Comparison of ENCODE assay signal across 9 mouse cellular contexts in genomic region chr2:174294457-174294856, GRCm38 (mm10). TPM values are rescaled to one million over a fixed set of nuclear protein-coding genes. Genes with fewer than 3 reads are reported as not detected.
DNase-seq lines count a peak whose midpoint lies in the region; ATAC-seq and TF ChIP-seq lines count a peak whose summit lies in the region.
"Had no signal": no experiment of that assay in that cellular context is flagged by ENCODE, and none has a peak within 500 bp of the region (broad histone marks: within the 10 kb centered on the region; RNA-seq: fewer than 3 reads in every experiment).

No protein-coding gene starts in this region.

- DNase-seq in CD4-positive, CD25-positive, alpha-beta regulatory T cell, adult 2 months (ENCODE audit: low read depth, low spot score), result peak; percentile 28
- DNase-seq in mesoderm, embryonic 11.5 days (ENCODE audit: low read depth, low spot score), result peak; percentile 49
- DNase-seq in right cerebral cortex, adult 18-20 months, result no peak
- DNase-seq in lung, postnatal 36 days, result no peak
- DNase-seq: gastrocnemius, postnatal 25 days had no signal

- H3K36me3 ChIP-seq in E14TG2a.4 (ENCODE audit: insufficient read depth, low read length), result peaks cover 49% of the 10 kb centered on the region
- H3K36me3 ChIP-seq in forebrain, embryonic 16.5 days (ENCODE audit: control insufficient read depth, insufficient read depth), result no peaks in the 10 kb centered on the region

- H3K27ac ChIP-seq in forebrain, embryonic 16.5 days (ENCODE audit: low read length), result peak overlapping the region; percentile 91

- H3K4me3 ChIP-seq in E14TG2a.4 (replicated peaks; ENCODE audit: low read length), result peak overlapping the region; percentile 89
- H3K4me3 ChIP-seq in forebrain, embryonic 16.5 days (replicated peaks; ENCODE audit: low read length), result peak overlapping the region; percentile 61

- peaks cover 27% of the 10 kb centered on the region for H3K27me3 ChIP-seq in E14TG2a.4 (ENCODE audit: insufficient read depth, low read length)
- H3K27me3 ChIP-seq in forebrain, embryonic 16.5 days (replicated peaks; ENCODE audit: control insufficient read depth, insufficient read depth, low read length), result peaks cover 15% of the 10 kb centered on the region

- WGBS in forebrain, embryonic 16.5 days, result 56% methylated on average over 8 of the region's 8 CpGs

- peaks cover 90% of the 10 kb centered on the region for H3K9me3 ChIP-seq in E14TG2a.4 (ENCODE audit: low read length)
- H3K9me3 ChIP-seq in forebrain, embryonic 16.5 days (ENCODE audit: control insufficient read depth, low read length), result peaks cover 37% of the 10 kb centered on the region

- ATAC-seq in CD4-positive, CD25-positive, alpha-beta regulatory T cell, adult 4 months, result no peak
- ATAC-seq in forebrain, embryonic 16.5 days, result peak; percentile 14
- ATAC-seq in monocyte, adult 5-6 weeks (replicated peaks; ENCODE audit: insufficient number of reproducible peaks, low FRiP score, low TSS enrichment, poor library complexity, severe bottlenecking), result no peak

- peak overlapping the region; percentile 62 for H3K9ac ChIP-seq in forebrain, embryonic 16.5 days (replicated peaks; ENCODE audit: low read depth, low read length)

- H3K4me2 ChIP-seq in forebrain, embryonic 16.5 days (ENCODE audit: low read length), result peak overlapping the region; percentile 50

- H3K4me1 ChIP-seq in E14TG2a.4 (replicated peaks; ENCODE audit: low read depth, low read length), result peaks cover 63% of the 10 kb centered on the region
- H3K4me1 ChIP-seq in forebrain, embryonic 16.5 days (replicated peaks; ENCODE audit: control insufficient read depth, insufficient read depth, low read length), result peaks cover 40% of the 10 kb centered on the region

- no peak for TF ChIP-seq CTCF in E14TG2a.4 (conservative IDR thresholded peaks at IDR 0.05; ENCODE audit: low read length)

RNA-seq across cellular contexts. Expression of gene Gnas, which starts 10.3 kb away (rescaled TPM):
- polyA plus RNA-seq in CD4-positive, CD25-positive, alpha-beta regulatory T cell, adult 4 months (2017; shearing (Covaris generic)), result 100 to 1,000 TPM in 1 of 2 experiments, 10 to 100 TPM in 1; 96.1 to 130 TPM
- 1,187 and 1,213 TPM in 2 replicates for polyA plus RNA-seq in forebrain, embryonic 16.5 days (2015; fragmentation: Nextera tagmentation; extraction: Ambion mirVana)
- 224 to 349 TPM (median 269 TPM) in 3 replicates for total RNA-seq in monocyte, adult 5-6 weeks (2017)

RNA-seq across cellular contexts. Expression of gene Gm20721, which starts 52.1 kb away (rescaled TPM):
- polyA plus RNA-seq in CD4-positive, CD25-positive, alpha-beta regulatory T cell, adult 4 months (2017; shearing (Covaris generic)), result 1 to 10 TPM; 1.6 to 2.3 TPM
- 11.4 and 13.5 TPM in 2 replicates for polyA plus RNA-seq in forebrain, embryonic 16.5 days (2015; fragmentation: Nextera tagmentation; extraction: Ambion mirVana)
- 8.0 to 16.0 TPM (median 12.4 TPM) in 3 replicates for total RNA-seq in monocyte, adult 5-6 weeks (2017)

Comparison
In these comparisons a context has a peak if more than half of its experiments do, and no peak if none do; other contexts are left out.
1. DNase-seq: peak in CD4-positive, CD25-positive, alpha-beta regulatory T cell, adult 2 months (single experiment) and mesoderm, embryonic 11.5 days (single experiment); none in right cerebral cortex, adult 18-20 months (single experiment) and lung, postnatal 36 days (single experiment).